Mouse (Mus musculus) neural tube, embryonic 14.5 days (tissue): ENCODE data around the gene Pard6b. TPM values are rescaled to one million over a fixed set of nuclear protein-coding genes. Genes with fewer than 3 reads are reported as not detected.
"Not testable (repeated sequence)": the region's sequence is repeated elsewhere in the genome, so short reads cannot be mapped to it uniquely, and the experiment has no call there.

ENCODE experiments used
- ATAC-seq: fragments of 200-750 bp; cut with Nextera tagmentation; 2 replicates; pipeline ENCODE4 v1.8.0; 2017; ENCODE audit warnings: low read depth, mild to moderate bottlenecking, moderate TSS enrichment, moderate library complexity
- H3K27ac ChIP-seq: fragments of 300-500 bp; sonication (generic); 2 replicates; pipeline ENCODE4 v1.5.1; 2014; ENCODE audit warnings: low read depth, mild to moderate bottlenecking, control low read depth, low read length, moderate library complexity, mixed read lengths
- H3K27me3 ChIP-seq: fragments of 300-500 bp; sonication (generic); 2 replicates; pipeline ENCODE4 v1.6.1; 2014; ENCODE audit warnings: low read length; ENCODE audit not compliant: control insufficient read depth, insufficient read depth
- H3K36me3 ChIP-seq: fragments of 300-500 bp; sonication (generic); 2 replicates; pipeline ENCODE4 v1.6.1; 2014; ENCODE audit warnings: low read length, mixed read lengths; ENCODE audit not compliant: control insufficient read depth, insufficient read depth
- H3K4me1 ChIP-seq: fragments of 300-500 bp; sonication (generic); 2 replicates; pipeline ENCODE4 v1.6.1; 2014; ENCODE audit warnings: low read length; ENCODE audit not compliant: control insufficient read depth, insufficient read depth
- H3K4me2 ChIP-seq: fragments of 300-500 bp; sonication (generic); 2 replicates; pipeline ENCODE4 v1.6.1; 2014; ENCODE audit warnings: mild to moderate bottlenecking, low read depth, low read length, control low read depth
- H3K4me3 ChIP-seq: fragments of 300-500 bp; sonication (generic); 2 replicates; pipeline ENCODE4 v1.5.1; 2014; ENCODE audit warnings: low read depth, low read length, control low read depth, mixed read lengths
- H3K9ac ChIP-seq: fragments of 300-500 bp; sonication (generic); replicated peaks from 2 replicates; pipeline ENCODE4 v1.6.1; 2014; ENCODE audit warnings: low read depth, mild to moderate bottlenecking, control low read depth, low read length, mixed read lengths
- H3K9me3 ChIP-seq: fragments of 300-500 bp; sonication (generic); 2 replicates; pipeline ENCODE4 v1.6.1; 2016; ENCODE audit warnings: low read length; ENCODE audit not compliant: control insufficient read depth
- WGBS: fragments of 180-500 bp; shearing (Covaris S2); extraction: QIAGEN DNeasy Blood & Tissue Kit; methylation state at CpG from one replicate; pipeline ENCODE4 v1.1.7; 2014; 5-methylcytosine and 5-hydroxymethylcytosine counted together
- polyA plus RNA-seq: library from polyadenylated mRNA; unstranded; fragments of >200 nt; fragmentation: Nextera tagmentation; extraction: Ambion mirVana; gene quantifications from 2 replicates; pipeline ENCODE4 v1.2.1, GENCODE M21; 2014

Pard6b gene
- polyA plus RNA-seq, 1 experiment from 2014 or later: 8.5 TPM

GRCm38 (mm10) chr2:168101805-168102204 is 21.0 kb downstream of the Pard6b start:
- Histone ChIP-seq H3K9ac (no peak overlapping the region), H3K4me1 (peaks cover 2% of the 10 kb centered on the region; the same call in 1 of the 2 replicates), H3K27ac (no peak overlapping the region), H3K4me2 (no peak overlapping the region), H3K36me3 (peaks cover 7% of the 10 kb centered on the region; the same call in 1 of the 2 replicates), H3K4me3 (no peak overlapping the region), H3K27me3 (no peaks in the 10 kb centered on the region), H3K9me3 (no peaks in the 10 kb centered on the region)
- ATAC-seq: no peak
- WGBS: 86% methylated on average over 5 of the region's 5 CpGs

DNA sequence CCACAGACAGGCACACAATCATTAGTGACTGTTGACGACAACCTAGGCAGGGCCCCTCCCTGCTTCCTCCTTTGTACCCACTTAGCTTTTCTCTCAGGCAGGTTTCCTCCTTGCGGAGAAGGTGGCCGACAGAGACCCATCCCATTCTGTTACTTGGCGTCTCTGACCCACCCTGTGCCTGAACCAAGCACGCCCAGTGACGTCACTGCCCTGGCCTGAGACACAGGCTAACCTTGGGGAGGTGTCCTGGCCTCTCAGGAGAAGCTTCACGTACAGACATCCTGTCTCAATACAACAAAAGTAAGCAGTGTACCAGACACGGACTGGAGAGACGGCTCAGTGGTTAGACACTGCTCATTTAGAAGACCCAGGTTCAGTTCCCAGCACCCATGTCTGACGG is 22.5 kb downstream of the Pard6b start:
- Histone ChIP-seq H3K9me3 (no peaks in the 10 kb centered on the region), H3K27me3 (no peaks in the 10 kb centered on the region), H3K27ac (no peak overlapping the region), H3K9ac (no peak overlapping the region), H3K4me2 (no peak overlapping the region), H3K4me1 (peaks cover 5% of the 10 kb centered on the region; the same call in 1 of the 2 replicates), H3K4me3 (no peak overlapping the region), H3K36me3 (peaks cover 7% of the 10 kb centered on the region; the same call in 1 of the 2 replicates)
- 91% methylated on average over 10 of the region's 10 CpGs for WGBS
- no peak for ATAC-seq

- Histone ChIP-seq H3K9me3 (no peaks in the 10 kb centered on the region), H3K4me1 (peaks cover 5% of the 10 kb centered on the region; the same call in 1 of the 2 replicates), H3K4me3 (no peak overlapping the region), H3K4me2 (no peak overlapping the region), H3K9ac (no peak overlapping the region), H3K27ac (no peak overlapping the region), H3K27me3 (no peaks in the 10 kb centered on the region), H3K36me3 (0 out of 2 replicates have a peak, but pooled peaks cover 3% of the 10 kb centered on the region)
- no peak for ATAC-seq
- 67% methylated on average over 22 of the region's 22 CpGs for WGBS
These were observed 23.8 kb downstream of the Pard6b start for GRCm38 (mm10) chr2:168104375-168105144.

DNA sequence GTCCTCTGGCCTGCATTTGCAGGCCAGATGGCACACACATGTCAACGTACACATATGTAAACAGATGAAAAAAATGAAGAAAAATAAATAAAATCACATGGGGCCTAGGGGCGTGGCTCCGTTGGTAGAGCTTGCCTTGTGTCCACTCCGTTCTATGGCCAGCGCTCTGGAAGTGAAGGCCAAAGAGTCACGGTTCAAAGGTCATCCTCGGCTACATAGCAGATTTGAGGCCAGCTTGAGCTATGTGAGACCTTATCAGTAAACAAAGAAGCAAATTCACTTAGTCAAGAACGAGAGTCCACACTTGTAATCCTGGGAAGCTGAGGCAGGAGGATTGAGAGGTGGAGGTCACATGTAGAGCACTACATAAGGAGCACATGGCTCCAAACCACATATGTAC is 24.5 kb downstream of the Pard6b start:
- Histone ChIP-seq H3K9ac (no peak overlapping the region), H3K4me3 (no peak overlapping the region), H3K36me3 (0 out of 2 replicates have a peak, but pooled peaks cover 3% of the 10 kb centered on the region), H3K27ac (no peak overlapping the region), H3K4me1 (peaks cover 5% of the 10 kb centered on the region; the same call in 1 of the 2 replicates), H3K9me3 (no peaks in the 10 kb centered on the region), H3K27me3 (no peaks in the 10 kb centered on the region), H3K4me2 (no peak overlapping the region)
- 84% methylated on average over 8 of the region's 8 CpGs for WGBS
- ATAC-seq: no peak

- peaks cover 5% of the 10 kb centered on the region; the same call in 1 of the 2 replicates for H3K4me1 ChIP-seq
- H3K4me3 ChIP-seq: no peak overlapping the region
- WGBS: 28% methylated on average over 20 of the region's 20 CpGs
- peak overlapping the region; percentile 28; the same call in 1 of the 2 replicates for H3K9ac ChIP-seq
- ATAC-seq: peak; percentile 72
- H3K27me3 ChIP-seq: no peaks in the 10 kb centered on the region
- no peaks in the 10 kb centered on the region for H3K36me3 ChIP-seq
- H3K4me2 ChIP-seq: peak overlapping the region; percentile 29; the same call in 1 of the 2 replicates
- H3K9me3 ChIP-seq: no peaks in the 10 kb centered on the region
- peak overlapping the region; percentile 55 for H3K27ac ChIP-seq
These were observed 25.9 kb downstream of the Pard6b start for GRCm38 (mm10) chr2:168106701-168107178.

- no peak overlapping the region for H3K9ac ChIP-seq
- ATAC-seq: 0 out of 2 replicates have a peak, but pooled peaks have one; percentile 32
- 41% methylated on average over 15 of the region's 15 CpGs for WGBS
- H3K4me1 ChIP-seq: peaks cover 5% of the 10 kb centered on the region; the same call in 1 of the 2 replicates
- H3K27ac ChIP-seq: peak overlapping the region; percentile 55
- H3K4me2 ChIP-seq: peak overlapping the region; percentile 29; the same call in 1 of the 2 replicates
- H3K4me3 ChIP-seq: no peak overlapping the region
- H3K36me3 ChIP-seq: no peaks in the 10 kb centered on the region
- no peaks in the 10 kb centered on the region for H3K9me3 ChIP-seq
- H3K27me3 ChIP-seq: no peaks in the 10 kb centered on the region
These were observed 26.6 kb downstream of the Pard6b start for GRCm38 (mm10) chr2:168107356-168107755.

DNA sequence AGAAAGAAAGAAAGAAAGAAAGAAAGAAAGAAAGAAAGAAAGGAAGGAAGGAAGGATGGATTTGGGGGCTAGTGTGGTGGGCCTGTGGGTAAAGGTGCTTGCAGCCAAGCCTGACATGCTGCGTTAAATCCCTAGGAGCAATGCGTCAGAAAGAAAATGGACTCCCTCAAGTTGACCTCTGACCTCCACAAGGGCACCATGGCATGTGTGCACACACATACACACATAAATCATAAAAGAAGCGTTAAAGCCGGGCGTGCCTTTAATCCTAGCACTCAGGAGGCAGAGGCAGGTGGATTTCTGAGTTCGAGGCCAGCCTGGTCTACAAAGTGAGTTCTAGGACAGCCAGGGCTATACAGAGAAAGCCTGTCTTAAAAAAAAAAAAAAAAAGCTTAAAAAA is 27.1 kb downstream of the Pard6b start:
- not testable (repeated sequence) for H3K4me1 ChIP-seq, H3K9me3 ChIP-seq, H3K27me3 ChIP-seq, H3K4me2 ChIP-seq, H3K27ac ChIP-seq, H3K4me3 ChIP-seq, H3K9ac ChIP-seq, ATAC-seq, H3K36me3 ChIP-seq
- 81% methylated on average over 6 of the region's 6 CpGs for WGBS

GRCm38 (mm10) chr2:168111902-168112301 is 31.1 kb downstream of the Pard6b start:
- H3K9me3 ChIP-seq: no peaks in the 10 kb centered on the region
- no peak overlapping the region for H3K27ac ChIP-seq
- no peak overlapping the region for H3K4me2 ChIP-seq
- no peaks in the 10 kb centered on the region for H3K27me3 ChIP-seq
- H3K36me3 ChIP-seq: no peaks in the 10 kb centered on the region
- no peak overlapping the region for H3K9ac ChIP-seq
- 8% methylated on average over 7 of the region's 7 CpGs for WGBS
- no peak overlapping the region for H3K4me3 ChIP-seq
- ATAC-seq: no peak
- peaks cover 2% of the 10 kb centered on the region; the same call in 1 of the 2 replicates for H3K4me1 ChIP-seq

- Histone ChIP-seq H3K27ac (no peak overlapping the region), H3K9me3 (no peaks in the 10 kb centered on the region), H3K27me3 (no peaks in the 10 kb centered on the region), H3K4me2 (no peak overlapping the region), H3K9ac (no peak overlapping the region), H3K4me3 (no peak overlapping the region), H3K36me3 (no peaks in the 10 kb centered on the region), H3K4me1 (no peaks in the 10 kb centered on the region)
- ATAC-seq: no peak
- 92% methylated on average over 9 of the region's 9 CpGs for WGBS
These were observed 32.5 kb downstream of the Pard6b start for GRCm38 (mm10) chr2:168113263-168113662.
